Mouse (Mus musculus) intestine, embryonic 14.5 days (tissue): ENCODE results near the gene Dusp15. TPM values are rescaled to one million over a fixed set of nuclear protein-coding genes. Genes with fewer than 3 reads are reported as not detected.

Source experiments
- ATAC-seq: fragments of 200-750 bp; cut with Nextera tagmentation; replicated peaks from 2 replicates; pipeline ENCODE4 v1.8.0; 2017; ENCODE audit warnings: low read depth, moderate number of reproducible peaks, moderate TSS enrichment, moderate library complexity; ENCODE audit not compliant: low FRiP score, low TSS enrichment
- DNase-seq: peaks from one replicate; pipeline ENCODE4 v3.0.0-alpha.2; 2018; ENCODE audit warnings: low spot score
- H3K27ac ChIP-seq: fragments of 300-500 bp; sonication (generic); 2 replicates; pipeline ENCODE4 v1.5.1; 2014; ENCODE audit warnings: low read depth, mild to moderate bottlenecking, control low read depth
- H3K27me3 ChIP-seq: fragments of 300-500 bp; sonication (generic); replicated peaks from 2 replicates; pipeline ENCODE4 v1.6.1; 2014; ENCODE audit warnings: low read length, control low read depth; ENCODE audit not compliant: control insufficient read depth, insufficient read depth
- H3K36me3 ChIP-seq: fragments of 300-500 bp; sonication (generic); 2 replicates; pipeline ENCODE4 v1.6.1; 2014; ENCODE audit warnings: low read length, control low read depth; ENCODE audit not compliant: control insufficient read depth, insufficient read depth
- H3K4me1 ChIP-seq: fragments of 300-500 bp; sonication (generic); replicated peaks from 2 replicates; pipeline ENCODE4 v1.6.1; 2014; ENCODE audit warnings: low read length, control low read depth, mixed read lengths; ENCODE audit not compliant: control insufficient read depth, insufficient read depth
- H3K4me2 ChIP-seq: fragments of 300-500 bp; sonication (generic); 2 replicates; pipeline ENCODE4 v1.6.1; 2014; ENCODE audit warnings: low read length
- H3K4me3 ChIP-seq: fragments of 300-500 bp; sonication (generic); 2 replicates; pipeline ENCODE4 v1.5.1; 2014; ENCODE audit warnings: low read depth, low read length, control low read depth, mixed read lengths
- H3K9ac ChIP-seq: fragments of 300-500 bp; sonication (generic); 2 replicates; pipeline ENCODE4 v1.6.1; 2014; ENCODE audit warnings: mild to moderate bottlenecking, low read length
- H3K9me3 ChIP-seq: fragments of 300-500 bp; sonication (generic); 2 replicates; pipeline ENCODE4 v1.6.1; 2016; ENCODE audit warnings: low read length, control low read depth; ENCODE audit not compliant: control insufficient read depth
- WGBS: fragments of 180-500 bp; shearing (Covaris S2); extraction: QIAGEN DNeasy Blood & Tissue Kit; methylation state at CpG from one replicate; pipeline ENCODE4 v1.1.7; 2014; 5-methylcytosine and 5-hydroxymethylcytosine counted together
- polyA plus RNA-seq: library from polyadenylated mRNA; unstranded; fragments of >200 nt; fragmentation: Nextera tagmentation; extraction: Ambion mirVana; gene quantifications from 2 replicates; pipeline ENCODE4 v1.2.1, GENCODE M21; 2014

Gene Dusp15
- polyA plus RNA-seq = 0.09 and 0.11 TPM in 2 replicates

DNA sequence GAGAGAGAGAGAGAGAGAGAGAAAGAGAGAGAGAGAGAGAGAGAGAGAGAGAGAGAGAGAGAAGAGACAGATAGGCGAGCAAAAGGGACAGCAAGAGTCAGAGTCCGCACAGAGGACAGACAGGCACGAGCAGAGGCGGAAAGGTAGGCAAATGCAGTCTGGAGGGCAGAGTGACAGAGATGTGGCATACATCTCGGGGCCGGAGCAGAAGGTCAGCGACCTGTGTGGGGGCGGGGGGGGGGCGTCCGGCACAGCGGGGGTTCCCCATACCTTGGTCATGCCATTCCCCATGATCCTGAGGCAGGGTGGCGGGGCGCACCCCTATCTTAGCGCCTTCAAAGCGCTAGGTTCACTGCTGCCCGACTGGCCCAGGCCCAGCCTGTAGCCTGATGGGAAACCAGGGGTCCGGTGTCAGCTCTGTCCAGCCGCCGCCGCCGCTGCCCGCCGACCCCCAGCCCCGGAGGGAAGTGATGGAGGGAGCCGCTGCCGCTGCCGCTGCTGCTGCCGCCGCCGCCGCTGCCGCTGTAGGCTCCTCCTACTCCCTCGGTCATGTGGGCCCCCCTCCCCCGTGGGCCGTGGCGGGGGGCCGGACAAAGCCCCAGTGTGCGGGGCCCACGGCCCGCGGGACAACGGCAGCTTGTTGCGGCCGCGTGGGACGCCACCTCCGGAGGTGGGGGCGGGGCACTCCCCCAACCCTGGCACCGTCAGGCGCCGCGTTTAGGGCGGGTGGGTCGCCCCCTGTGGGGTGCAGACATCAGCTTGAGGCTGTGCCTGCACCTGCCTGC is at the start of gene Dusp15:
Gene Dusp15 (minus strand): TSS at position 634 of the 785 bp plus-strand sequence.
- Histone ChIP-seq H3K27me3 (peaks cover 67% of the 10 kb centered on the region), H3K4me3 (peak within 1 kb of the TSS; percentile 54), H3K9ac (peak within 1 kb of the TSS; percentile 28), H3K9me3 (no peaks in the 10 kb centered on the region), H3K4me1 (no peaks in the 10 kb centered on the region), H3K27ac (no peak within 1 kb of the TSS), H3K36me3 (no peaks in the 10 kb centered on the region), H3K4me2 (peak within 1 kb of the TSS; percentile 95)
- peak; percentile 65 for DNase-seq
- 1% methylated on average over 54 of the region's 54 CpGs for WGBS
- peak; percentile 41; the same call in 1 of the 2 replicates for ATAC-seq

DNA sequence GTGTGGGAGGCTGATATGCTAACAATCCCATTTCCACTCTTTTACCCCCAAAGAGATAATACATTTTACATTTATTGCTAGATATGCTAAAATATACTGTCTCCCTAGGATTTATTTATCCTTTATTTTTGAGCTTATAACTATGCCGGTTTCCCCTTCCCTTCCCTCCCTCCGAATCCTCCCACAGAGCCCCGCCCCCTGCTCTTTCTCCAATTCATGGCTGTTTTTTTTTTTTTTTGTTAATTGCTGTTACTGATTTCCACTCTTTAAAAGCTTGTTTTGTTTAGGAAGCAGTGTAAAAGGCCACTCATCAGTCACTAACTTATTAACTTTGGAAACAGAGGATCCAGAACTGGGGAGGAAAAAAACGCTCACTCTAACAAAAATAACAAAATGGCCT is 45.5 kb upstream of the Dusp15 start:
- H3K4me3 ChIP-seq = no peak overlapping the region
- H3K9ac ChIP-seq = no peak overlapping the region
- no peaks in the 10 kb centered on the region for H3K4me1 ChIP-seq
- 63% methylated on average over 4 of the region's 4 CpGs for WGBS
- H3K27me3 ChIP-seq = no peaks in the 10 kb centered on the region
- ATAC-seq (no peak), DNase-seq (no peak)
- no peak overlapping the region for H3K27ac ChIP-seq
- H3K4me2 ChIP-seq = no peak overlapping the region
- no peaks in the 10 kb centered on the region for H3K36me3 ChIP-seq
- no peaks in the 10 kb centered on the region for H3K9me3 ChIP-seq

DNA sequence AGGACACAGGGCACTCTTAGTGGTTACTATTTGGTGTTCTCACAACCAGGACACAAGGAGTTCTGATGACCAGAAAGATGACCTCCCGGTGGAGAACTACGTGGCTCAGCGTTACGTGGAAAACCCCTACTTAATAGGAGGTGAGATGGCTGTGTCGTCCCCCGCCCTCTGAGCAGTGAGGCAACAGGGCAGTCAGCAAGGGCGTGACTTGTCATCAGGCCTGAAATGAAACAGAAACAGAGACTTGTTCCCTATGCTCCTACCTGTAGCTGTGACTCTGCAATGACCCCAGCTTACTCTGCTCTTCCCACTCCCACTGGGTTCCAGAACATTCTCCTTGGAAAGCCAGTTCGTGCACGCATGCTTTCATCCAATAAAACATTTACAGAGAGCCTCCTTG is 40.0 kb upstream of the Dusp15 start:
- no peak overlapping the region for H3K4me3 ChIP-seq
- WGBS = 80% methylated on average over 9 of the region's 9 CpGs
- H3K4me2 ChIP-seq = no peak overlapping the region
- no peak overlapping the region for H3K27ac ChIP-seq
- DNase-seq (no peak), ATAC-seq (no peak)
- no peak overlapping the region for H3K9ac ChIP-seq
- H3K4me1 ChIP-seq = no peaks in the 10 kb centered on the region
- no peaks in the 10 kb centered on the region for H3K27me3 ChIP-seq
- H3K36me3 ChIP-seq = no peaks in the 10 kb centered on the region
- no peaks in the 10 kb centered on the region for H3K9me3 ChIP-seq

DNA sequence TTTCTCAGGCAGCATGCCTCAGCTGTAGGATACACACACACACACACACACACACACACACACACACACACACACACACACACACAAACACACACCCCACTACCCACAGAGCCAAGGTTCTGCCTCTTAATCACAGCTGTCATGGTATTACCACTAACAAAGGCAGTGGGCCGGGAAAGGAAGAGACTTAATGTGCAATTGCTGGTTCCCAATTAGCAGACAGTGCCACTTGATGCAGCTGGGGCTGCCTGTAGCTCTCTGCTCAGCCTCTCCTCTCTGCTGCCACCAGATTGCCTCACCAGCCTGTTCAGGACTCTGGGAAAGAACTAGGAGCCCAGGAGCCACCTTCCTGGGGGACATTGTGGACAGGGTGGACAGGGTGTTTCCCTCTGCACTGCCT is 34.1 kb upstream of the Dusp15 start:
- H3K36me3 ChIP-seq = no peaks in the 10 kb centered on the region
- ATAC-seq (no peak), DNase-seq (no peak)
- no peak overlapping the region for H3K9ac ChIP-seq
- H3K27me3 ChIP-seq = no peaks in the 10 kb centered on the region
- 40% methylated on average over 1 of the region's 1 CpGs for WGBS
- no peaks in the 10 kb centered on the region for H3K9me3 ChIP-seq
- no peak overlapping the region for H3K27ac ChIP-seq
- no peak overlapping the region for H3K4me2 ChIP-seq
- no peak overlapping the region for H3K4me3 ChIP-seq
- no peaks in the 10 kb centered on the region for H3K4me1 ChIP-seq

DNA sequence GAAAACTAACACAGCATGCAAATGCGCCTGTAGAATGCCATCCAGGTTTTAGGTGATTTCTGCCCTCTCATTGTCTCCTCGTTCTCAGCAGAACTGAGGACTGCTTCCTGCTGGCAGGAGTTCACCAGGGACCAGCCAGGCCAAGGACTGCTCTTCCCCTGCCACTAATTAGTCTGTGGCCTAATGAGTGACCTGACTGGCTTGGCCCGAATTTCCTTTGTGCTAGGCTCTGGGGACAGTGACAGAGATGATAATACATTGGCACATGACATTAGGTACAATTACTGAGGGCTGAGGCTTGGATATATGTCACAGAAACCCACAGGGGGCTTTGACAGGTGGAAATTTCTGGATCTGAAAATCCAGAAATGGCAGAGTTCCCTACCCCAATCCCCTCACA is 25.5 kb upstream of the Dusp15 start:
- no peak for DNase-seq
- Histone ChIP-seq H3K36me3 (no peaks in the 10 kb centered on the region), H3K9me3 (no peaks in the 10 kb centered on the region), H3K4me1 (no peaks in the 10 kb centered on the region), H3K4me2 (no peak overlapping the region), H3K27ac (no peak overlapping the region), H3K9ac (no peak overlapping the region), H3K27me3 (no peaks in the 10 kb centered on the region), H3K4me3 (no peak overlapping the region)
- ATAC-seq = no peak
- 58% methylated on average over 3 of the region's 3 CpGs for WGBS

DNA sequence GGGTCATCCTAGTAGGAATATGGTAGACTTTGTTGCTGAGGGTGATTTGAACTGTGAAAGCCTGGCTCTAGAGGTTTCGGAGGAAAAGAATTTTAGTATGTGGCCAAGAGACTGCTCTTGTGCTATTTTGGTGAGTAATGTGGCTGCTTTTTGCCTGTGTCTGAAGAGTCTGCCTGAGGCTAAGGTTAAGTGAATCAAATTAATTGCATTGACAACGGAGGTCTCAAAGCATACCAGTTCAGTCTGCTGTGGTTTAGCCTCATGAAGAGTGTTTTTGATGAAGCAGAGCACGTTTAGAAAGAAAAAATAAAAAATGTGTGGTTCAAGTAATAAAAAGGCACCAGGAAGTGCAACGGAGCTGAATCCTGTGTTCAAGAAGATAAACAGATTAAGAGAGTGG is 14.1 kb upstream of the Dusp15 start:
- H3K36me3 ChIP-seq = no peaks in the 10 kb centered on the region
- 0 out of 2 replicates have a peak, but pooled peaks cover 2% of the 10 kb centered on the region for H3K27me3 ChIP-seq
- DNase-seq (no peak), ATAC-seq (no peak)
- H3K4me3 ChIP-seq = no peak overlapping the region
- no peaks in the 10 kb centered on the region for H3K9me3 ChIP-seq
- WGBS = 62% methylated on average over 4 of the region's 4 CpGs
- H3K4me2 ChIP-seq = no peak overlapping the region
- no peak overlapping the region for H3K9ac ChIP-seq
- no peaks in the 10 kb centered on the region for H3K4me1 ChIP-seq
- H3K27ac ChIP-seq = no peak overlapping the region

DNA sequence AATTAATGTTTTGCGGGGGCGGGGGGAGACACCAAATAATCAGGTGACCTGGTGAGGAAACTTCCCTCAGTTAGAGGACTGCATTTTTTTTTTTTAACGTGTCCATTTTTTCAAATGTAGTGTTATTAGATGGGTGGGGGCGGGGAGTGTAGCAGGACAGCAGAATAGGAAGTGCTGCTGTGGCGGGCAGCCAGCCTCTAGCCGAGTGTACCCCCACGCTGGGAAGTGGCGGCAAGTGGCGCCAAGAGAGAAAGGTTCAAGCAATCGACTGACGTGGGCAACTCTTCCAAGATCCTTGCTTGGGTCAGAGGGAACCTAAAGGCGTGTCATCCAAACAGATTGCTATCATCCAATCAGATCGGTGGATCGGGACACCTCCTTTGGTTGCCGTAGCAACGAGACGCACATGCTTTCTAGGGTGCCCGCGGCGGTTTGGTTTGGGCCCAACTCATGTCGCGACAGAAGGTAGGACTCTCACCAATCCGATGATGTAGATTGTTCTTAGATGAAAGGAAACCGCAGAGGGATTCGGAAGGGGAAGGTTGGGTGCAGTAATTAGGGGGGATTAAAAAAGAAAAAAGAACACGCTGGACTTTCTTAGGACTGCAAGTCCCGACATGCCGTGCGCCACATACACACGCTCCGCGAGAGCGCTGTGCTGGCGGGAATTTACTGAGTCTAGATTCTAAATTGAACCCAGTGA is 10.7 kb upstream of the Dusp15 start, which contains the start of gene Ttll9:
Gene Ttll9 (plus strand): TSS at position 395 of the 703 bp plus-strand sequence.
- H3K27me3 ChIP-seq = 0 out of 2 replicates have a peak, but pooled peaks cover 5% of the 10 kb centered on the region
- peak within 1 kb of the TSS; percentile 77 for H3K4me2 ChIP-seq
- 3% methylated on average over 34 of the region's 34 CpGs for WGBS
- DNase-seq (peak; percentile 87), ATAC-seq (peak; percentile 96)
- peak within 1 kb of the TSS; percentile 49 for H3K4me3 ChIP-seq
- H3K4me1 ChIP-seq = no peaks in the 10 kb centered on the region
- no peaks in the 10 kb centered on the region for H3K9me3 ChIP-seq
- H3K27ac ChIP-seq = no peak within 1 kb of the TSS
- H3K36me3 ChIP-seq = no peaks in the 10 kb centered on the region
- peak within 1 kb of the TSS; percentile 27 for H3K9ac ChIP-seq

DNA sequence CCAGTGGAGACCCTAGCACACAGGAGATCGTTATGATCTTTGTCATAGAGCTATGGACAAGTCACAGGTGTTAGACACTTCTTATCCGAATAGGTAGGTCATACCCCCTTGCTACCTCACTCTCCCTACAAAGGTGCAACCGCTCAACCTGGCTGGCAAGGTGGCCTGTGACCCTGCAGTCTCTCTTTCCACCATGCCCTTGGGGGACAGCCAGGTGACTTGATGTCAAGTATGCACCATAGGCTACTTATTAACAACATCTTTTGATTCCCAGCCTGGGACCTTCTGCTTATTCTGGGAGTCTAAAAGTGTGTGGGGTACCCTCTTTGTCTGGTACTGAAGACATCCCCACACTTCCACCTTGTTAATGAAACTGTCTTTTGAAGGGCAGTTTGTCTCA is 6.6 kb upstream of the Dusp15 start:
- H3K27me3 ChIP-seq = peaks cover 19% of the 10 kb centered on the region; the same call in 1 of the 2 replicates
- no peak overlapping the region for H3K9ac ChIP-seq
- H3K4me2 ChIP-seq = no peak overlapping the region
- WGBS = 66% methylated on average over 3 of the region's 3 CpGs
- H3K27ac ChIP-seq = no peak overlapping the region
- no peak for ATAC-seq
- no peak overlapping the region for H3K4me3 ChIP-seq
- H3K36me3 ChIP-seq = no peaks in the 10 kb centered on the region
- no peak for DNase-seq
- no peaks in the 10 kb centered on the region for H3K4me1 ChIP-seq
- no peaks in the 10 kb centered on the region for H3K9me3 ChIP-seq
